Mouse (Mus musculus) forebrain, embryonic 11.5 days (tissue): Measurements from ENCODE around the gene Rho. TPM values are rescaled to one million over a fixed set of nuclear protein-coding genes. Genes with fewer than 3 reads are reported as not detected.
A peak's percentile ranks its signal among the peaks of the same experiment; 100 is the strongest.

Experiments
- ATAC-seq: fragments of 200-750 bp; cut with Nextera tagmentation; replicated peaks from 2 replicates; pipeline ENCODE4 v1.8.0; 2017; ENCODE audit warnings: moderate TSS enrichment; ENCODE audit not compliant: low FRiP score
- DNase-seq: peaks from one replicate; pipeline ENCODE4 v3.0.0-alpha.2; 2017; ENCODE audit warnings: low spot score
- H3K27ac ChIP-seq: fragments of 300-500 bp; sonication (generic); 2 replicates; pipeline ENCODE4 v1.5.1; 2014; ENCODE audit warnings: low read depth, low read length
- H3K27me3 ChIP-seq: fragments of 300-500 bp; sonication (generic); 2 replicates; pipeline ENCODE4 v1.6.1; 2014; ENCODE audit warnings: mild to moderate bottlenecking, low read length, mixed read lengths; ENCODE audit not compliant: control insufficient read depth, insufficient read depth
- H3K36me3 ChIP-seq: fragments of 300-500 bp; sonication (generic); 2 replicates; pipeline ENCODE4 v1.6.1; 2014; ENCODE audit warnings: mild to moderate bottlenecking, low read length, moderate library complexity, mixed read lengths; ENCODE audit not compliant: control insufficient read depth, insufficient read depth
- H3K4me1 ChIP-seq: fragments of 300-500 bp; sonication (generic); replicated peaks from 2 replicates; pipeline ENCODE4 v1.6.1; 2014; ENCODE audit warnings: low read length, mixed read lengths; ENCODE audit not compliant: control insufficient read depth, insufficient read depth
- H3K4me2 ChIP-seq: fragments of 300-500 bp; sonication (generic); 2 replicates; pipeline ENCODE4 v1.6.1; 2014; ENCODE audit warnings: low read depth, mild to moderate bottlenecking, low read length, moderate library complexity, mixed read lengths; ENCODE audit not compliant: severe bottlenecking
- H3K4me3 ChIP-seq: fragments of 300-500 bp; sonication (generic); 2 replicates; pipeline ENCODE4 v1.5.1; 2014; ENCODE audit warnings: low read depth, low read length
- H3K9ac ChIP-seq: fragments of 300-500 bp; sonication (generic); 2 replicates; pipeline ENCODE4 v1.6.1; 2014; ENCODE audit warnings: low read length
- H3K9me3 ChIP-seq: fragments of 300-500 bp; sonication (generic); 2 replicates; pipeline ENCODE4 v1.6.1; 2016; ENCODE audit warnings: low read length, mixed read lengths; ENCODE audit not compliant: control insufficient read depth
- WGBS: fragments of 180-500 bp; shearing (Covaris S2); extraction: QIAGEN DNeasy Blood & Tissue Kit; methylation state at CpG from one replicate; pipeline ENCODE4 v1.1.7; 2014; 5-methylcytosine and 5-hydroxymethylcytosine counted together
- polyA plus RNA-seq: library from polyadenylated mRNA; unstranded; fragments of >200 nt; fragmentation: Nextera tagmentation; extraction: Ambion mirVana; gene quantifications from 2 replicates; pipeline ENCODE4 v1.2.1, GENCODE M21; 2014

The Rho gene
- polyA plus RNA-seq = 0.09 TPM in 2 replicates

DNA sequence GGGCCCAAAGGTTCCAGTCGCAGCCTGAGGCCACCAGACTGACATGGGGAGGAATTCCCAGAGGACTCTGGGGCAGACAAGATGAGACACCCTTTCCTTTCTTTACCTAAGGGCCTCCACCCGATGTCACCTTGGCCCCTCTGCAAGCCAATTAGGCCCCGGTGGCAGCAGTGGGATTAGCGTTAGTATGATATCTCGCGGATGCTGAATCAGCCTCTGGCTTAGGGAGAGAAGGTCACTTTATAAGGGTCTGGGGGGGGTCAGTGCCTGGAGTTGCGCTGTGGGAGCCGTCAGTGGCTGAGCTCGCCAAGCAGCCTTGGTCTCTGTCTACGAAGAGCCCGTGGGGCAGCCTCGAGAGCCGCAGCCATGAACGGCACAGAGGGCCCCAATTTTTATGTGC is at the start of gene Rho:
Gene Rho, plus strand, starts transcription at position 110 of the 400 bp plus-strand sequence.
- Histone ChIP-seq H3K27ac (no peak within 1 kb of the TSS), H3K36me3 (no peaks in the 10 kb centered on the region)
- 92% methylated on average over 14 of the region's 14 CpGs for WGBS

GRCm38 (mm10) chr6:115884018-115884417 is 47.5 kb upstream of the Rho start:
- H3K36me3 ChIP-seq = peaks cover 2% of the 10 kb centered on the region; the same call in 1 of the 2 replicates

More for the DNA sequence above, at the start of gene Rho:
- H3K4me2 ChIP-seq = no peak within 1 kb of the TSS
- H3K4me3 ChIP-seq = no peak within 1 kb of the TSS
- H3K9me3 ChIP-seq = no peaks in the 10 kb centered on the region
- H3K4me1 ChIP-seq = no peaks in the 10 kb centered on the region
- H3K9ac ChIP-seq = no peak within 1 kb of the TSS
- H3K27me3 ChIP-seq = no peaks in the 10 kb centered on the region
- DNase-seq (no peak), ATAC-seq (no peak)

GRCm38 (mm10) chr6:115886894-115887293 is 44.7 kb upstream of the Rho start:
- Histone ChIP-seq H3K27ac (no peak overlapping the region), H3K4me1 (0 out of 2 replicates have a peak, but pooled peaks cover 5% of the 10 kb centered on the region), H3K27me3 (no peaks in the 10 kb centered on the region), H3K4me2 (no peak overlapping the region), H3K36me3 (peaks cover 2% of the 10 kb centered on the region; the same call in 1 of the 2 replicates), H3K9me3 (no peaks in the 10 kb centered on the region), H3K9ac (no peak overlapping the region), H3K4me3 (no peak overlapping the region)
- ATAC-seq = no peak
- no peak for DNase-seq
- WGBS = 75% methylated on average over 4 of the region's 4 CpGs

More at GRCm38 (mm10) chr6:115884018-115884417, 47.5 kb upstream of the Rho start:
- Histone ChIP-seq H3K4me2 (no peak overlapping the region), H3K4me3 (no peak overlapping the region), H3K27me3 (no peaks in the 10 kb centered on the region), H3K9me3 (no peaks in the 10 kb centered on the region), H3K4me1 (0 out of 2 replicates have a peak, but pooled peaks cover 2% of the 10 kb centered on the region), H3K27ac (no peak overlapping the region), H3K9ac (no peak overlapping the region)
- ATAC-seq = no peak
- no peak for DNase-seq

GRCm38 (mm10) chr6:115888296-115888695 is 43.3 kb upstream of the Rho start:
- Histone ChIP-seq H3K36me3 (peaks cover 2% of the 10 kb centered on the region; the same call in 1 of the 2 replicates), H3K4me2 (no peak overlapping the region), H3K27ac (no peak overlapping the region), H3K9me3 (no peaks in the 10 kb centered on the region), H3K27me3 (no peaks in the 10 kb centered on the region), H3K4me3 (no peak overlapping the region), H3K4me1 (0 out of 2 replicates have a peak, but pooled peaks cover 5% of the 10 kb centered on the region), H3K9ac (no peak overlapping the region)
- no peak for ATAC-seq
- whole genome bisulfite sequencing = 93% methylated on average over 3 of the region's 3 CpGs
- DNase-seq = peak; percentile 65

GRCm38 (mm10) chr6:115890601-115891000 is 40.9 kb upstream of the Rho start:
- ATAC-seq = no peak
- no peaks in the 10 kb centered on the region for H3K9me3 ChIP-seq

GRCm38 (mm10) chr6:115891061-115891460 is 40.5 kb upstream of the Rho start:
- no peak overlapping the region for H3K4me2 ChIP-seq
- no peak overlapping the region for H3K4me3 ChIP-seq
- H3K27ac ChIP-seq = no peak overlapping the region
- 0 out of 2 replicates have a peak, but pooled peaks cover 3% of the 10 kb centered on the region for H3K4me1 ChIP-seq
- peaks cover 2% of the 10 kb centered on the region; the same call in 1 of the 2 replicates for H3K36me3 ChIP-seq
- no peaks in the 10 kb centered on the region for H3K27me3 ChIP-seq
- 0 out of 2 replicates have a peak, but pooled peaks have one; percentile 30 for ATAC-seq
- DNase-seq = no peak
- H3K9me3 ChIP-seq = no peaks in the 10 kb centered on the region
- no peak overlapping the region; the same call in 1 of the 2 replicates for H3K9ac ChIP-seq
- WGBS = 85% methylated on average over 6 of the region's 6 CpGs

More at GRCm38 (mm10) chr6:115890601-115891000, 40.9 kb upstream of the Rho start:
- no peak for DNase-seq
- WGBS = 94% methylated on average over 8 of the region's 8 CpGs
- peaks cover 2% of the 10 kb centered on the region; the same call in 1 of the 2 replicates for H3K36me3 ChIP-seq
- no peak overlapping the region for H3K9ac ChIP-seq
- no peak overlapping the region for H3K4me3 ChIP-seq
- H3K4me2 ChIP-seq = no peak overlapping the region
- H3K27me3 ChIP-seq = no peaks in the 10 kb centered on the region
- H3K4me1 ChIP-seq = 0 out of 2 replicates have a peak, but pooled peaks cover 3% of the 10 kb centered on the region
- H3K27ac ChIP-seq = no peak overlapping the region

DNA sequence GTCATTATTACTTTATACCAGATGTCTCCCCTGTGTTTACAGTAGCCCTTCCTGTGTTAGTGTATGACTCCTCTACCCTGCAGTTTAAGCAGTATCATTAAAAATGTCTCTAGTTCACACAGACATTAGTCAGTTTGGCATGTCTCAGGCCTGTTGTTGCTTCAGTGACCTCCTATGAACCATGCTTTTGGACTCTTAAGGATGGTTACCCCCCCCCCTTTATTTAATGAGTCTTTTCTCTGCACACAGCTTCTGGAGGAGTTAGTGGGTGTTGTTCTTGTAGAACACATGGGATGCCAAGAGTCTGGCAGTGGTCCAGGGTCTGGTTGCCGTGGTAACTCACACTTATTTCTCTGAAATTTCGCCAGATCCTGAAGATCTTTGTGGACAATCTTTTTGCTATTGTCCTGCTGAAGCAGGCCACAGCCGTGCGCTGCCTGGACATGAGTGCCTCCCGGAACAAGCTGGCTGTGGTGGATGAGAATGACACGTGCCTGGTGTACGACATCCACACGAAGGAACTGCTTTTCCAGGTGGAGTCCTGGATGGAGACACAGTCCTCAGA is 40.0 kb upstream of the Rho start:
- DNase-seq (no peak), ATAC-seq (peak; percentile 44)
- Histone ChIP-seq H3K9ac (no peak overlapping the region), H3K36me3 (peaks cover 2% of the 10 kb centered on the region; the same call in 1 of the 2 replicates), H3K27ac (no peak overlapping the region), H3K4me2 (no peak overlapping the region), H3K27me3 (no peaks in the 10 kb centered on the region), H3K9me3 (no peaks in the 10 kb centered on the region), H3K4me1 (0 out of 2 replicates have a peak, but pooled peaks cover 3% of the 10 kb centered on the region), H3K4me3 (no peak overlapping the region)
- 65% methylated on average over 8 of the region's 8 CpGs for whole genome bisulfite sequencing

DNA sequence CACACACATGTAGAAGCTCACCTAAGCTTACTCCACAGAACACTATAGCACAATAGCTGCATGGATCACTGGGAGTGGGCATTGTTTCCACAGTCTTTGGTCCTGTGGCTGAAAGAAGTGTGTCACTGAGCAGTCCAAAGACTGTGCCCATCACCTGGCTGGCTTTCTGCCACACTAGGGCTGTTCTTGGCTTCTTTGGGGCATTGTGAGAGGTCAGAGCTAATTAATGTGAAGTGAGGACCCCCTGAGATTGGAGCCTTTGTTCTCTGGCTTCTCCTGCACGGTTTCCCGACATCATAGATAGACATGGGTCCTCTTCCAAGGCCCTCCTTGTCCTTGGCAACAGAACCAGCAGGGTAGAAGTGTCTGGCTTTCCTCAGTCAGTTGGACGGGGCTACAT is 39.2 kb upstream of the Rho start:
- Histone ChIP-seq H3K36me3 (peaks cover 2% of the 10 kb centered on the region; the same call in 1 of the 2 replicates), H3K27me3 (no peaks in the 10 kb centered on the region), H3K4me1 (0 out of 2 replicates have a peak, but pooled peaks cover 3% of the 10 kb centered on the region), H3K9me3 (no peaks in the 10 kb centered on the region), H3K27ac (no peak overlapping the region), H3K9ac (no peak overlapping the region), H3K4me2 (no peak overlapping the region), H3K4me3 (no peak overlapping the region)
- WGBS = 70% methylated on average over 3 of the region's 3 CpGs
- no peak for ATAC-seq
- no peak for DNase-seq

DNA sequence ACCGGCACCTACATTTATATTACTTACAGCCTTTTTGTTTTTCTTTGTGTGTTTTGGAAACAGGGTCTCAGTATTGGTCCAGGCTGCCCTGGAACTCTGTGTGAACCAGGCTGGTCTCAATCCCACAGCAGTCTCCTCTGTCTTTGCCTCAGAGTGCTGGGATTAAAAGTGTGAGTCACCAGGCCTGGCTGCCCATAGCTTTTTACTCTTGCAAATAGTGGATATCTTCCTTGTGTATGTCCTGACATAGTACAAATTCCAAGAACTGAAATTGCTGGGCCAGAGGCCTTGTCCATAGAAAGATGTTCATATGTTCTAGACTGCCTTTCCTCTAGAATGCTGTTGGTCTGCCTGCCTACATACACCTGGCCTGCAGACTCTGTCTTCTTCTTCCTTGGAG is 35.2 kb upstream of the Rho start:
- Histone ChIP-seq H3K27me3 (no peaks in the 10 kb centered on the region), H3K9me3 (no peaks in the 10 kb centered on the region), H3K4me1 (no peaks in the 10 kb centered on the region), H3K27ac (no peak overlapping the region), H3K36me3 (no peaks in the 10 kb centered on the region), H3K9ac (no peak overlapping the region), H3K4me2 (no peak overlapping the region), H3K4me3 (no peak overlapping the region)
- 50% methylated on average over 1 of the region's 1 CpGs for WGBS
- DNase-seq = no peak
- no peak for ATAC-seq
